Mouse (Mus musculus) C2C12 (cell line): Measurements from ENCODE around the gene Zfp42.

ENCODE experiments used
- CEBPB ChIP-seq: IDR thresholded peaks from one replicate; pipeline ENCODE4 v1.6.1; 2011; ENCODE audit warnings: low read depth, mild to moderate bottlenecking, control low read depth, moderate library complexity
- CTCF ChIP-seq: IDR thresholded peaks from one replicate; pipeline ENCODE4 v1.5.1; 2011; ENCODE audit not compliant: control insufficient read depth, insufficient read depth, insufficient read length
- FOSL1 ChIP-seq: IDR thresholded peaks from one replicate; pipeline ENCODE4 v1.8.0; 2011; ENCODE audit warnings: mild to moderate bottlenecking, low read length; ENCODE audit not compliant: poor library complexity, insufficient read depth, severe bottlenecking
- MAX ChIP-seq: IDR thresholded peaks from one replicate; pipeline ENCODE4 v1.6.1; 2011; ENCODE audit warnings: mild to moderate bottlenecking, control low read depth
- MYOD1 ChIP-seq: IDR thresholded peaks from one replicate; pipeline ENCODE4 v1.6.1; 2011; ENCODE audit warnings: low read depth; ENCODE audit not compliant: control insufficient read depth, insufficient read length
- MYOG ChIP-seq: IDR thresholded peaks from one replicate; pipeline ENCODE4 v1.6.1; 2011; ENCODE audit not compliant: control insufficient read depth, insufficient read length; ENCODE audit errors: extremely low read depth
- USF1 ChIP-seq: IDR thresholded peaks from one replicate; pipeline ENCODE4 v1.6.1; 2011; ENCODE audit warnings: low read depth, mild to moderate bottlenecking, control low read depth, moderate library complexity

DNA sequence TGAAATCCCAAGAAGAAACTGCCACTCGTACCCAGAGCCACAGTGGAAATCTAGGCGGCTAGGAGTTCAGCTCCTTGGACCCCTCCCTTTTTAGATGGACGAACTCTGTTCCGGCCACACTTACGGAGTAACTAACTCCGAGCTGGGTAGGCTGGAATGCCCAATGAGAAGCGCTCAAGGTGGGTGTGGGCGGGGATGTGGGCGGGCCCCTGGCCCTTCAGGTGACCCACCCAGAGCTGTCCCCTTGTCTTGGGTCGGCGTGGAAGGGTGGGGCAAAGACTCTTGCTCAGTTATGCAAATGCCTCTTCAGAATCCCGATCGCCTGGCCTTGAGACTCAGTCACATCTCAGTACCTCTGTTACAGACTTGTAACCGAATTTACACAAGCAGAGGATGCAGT lies at the start of gene Zfp42:
- TF ChIP-seq CTCF (no peak), MAX (no peak), FOSL1 (no peak), MYOD1 (no peak), CEBPB (no peak), USF1 (no peak), MYOG (no peak)
